Mouse (Mus musculus) NIH3T3 (cell line): ENCODE results near the gene Mrps16.
A peak's percentile ranks its signal among the peaks of the same experiment; 100 is the strongest.

Experiments used
- DNase-seq: peaks from one replicate; pipeline ENCODE4 v3.0.0-alpha.2; 2012; ENCODE audit warnings: low read depth

Mrps16 gene

DNA sequence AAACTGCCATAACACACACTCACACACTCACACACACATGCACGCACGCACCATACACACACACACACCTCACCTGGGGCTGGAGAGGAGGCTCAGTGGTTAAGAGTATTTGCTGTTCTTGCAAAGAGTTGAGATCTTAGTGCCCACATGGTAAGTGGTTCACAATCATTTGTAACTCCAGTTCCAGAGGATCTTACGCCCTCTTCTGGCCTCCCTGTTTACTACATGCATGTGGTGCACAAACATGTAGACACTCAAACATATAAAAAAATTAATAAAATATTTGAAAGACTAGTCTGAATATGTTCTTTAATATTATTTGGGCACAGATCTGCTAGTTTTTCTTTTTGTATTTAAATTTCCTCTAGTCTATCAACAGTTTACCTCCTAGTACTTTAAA, 25.2 kb downstream of the Mrps16 start:
- DNase-seq: no peak

GRCm38 (mm10) chr14:20363230-20363629, 30.2 kb downstream of the Mrps16 start:
- no peak for DNase-seq

DNA sequence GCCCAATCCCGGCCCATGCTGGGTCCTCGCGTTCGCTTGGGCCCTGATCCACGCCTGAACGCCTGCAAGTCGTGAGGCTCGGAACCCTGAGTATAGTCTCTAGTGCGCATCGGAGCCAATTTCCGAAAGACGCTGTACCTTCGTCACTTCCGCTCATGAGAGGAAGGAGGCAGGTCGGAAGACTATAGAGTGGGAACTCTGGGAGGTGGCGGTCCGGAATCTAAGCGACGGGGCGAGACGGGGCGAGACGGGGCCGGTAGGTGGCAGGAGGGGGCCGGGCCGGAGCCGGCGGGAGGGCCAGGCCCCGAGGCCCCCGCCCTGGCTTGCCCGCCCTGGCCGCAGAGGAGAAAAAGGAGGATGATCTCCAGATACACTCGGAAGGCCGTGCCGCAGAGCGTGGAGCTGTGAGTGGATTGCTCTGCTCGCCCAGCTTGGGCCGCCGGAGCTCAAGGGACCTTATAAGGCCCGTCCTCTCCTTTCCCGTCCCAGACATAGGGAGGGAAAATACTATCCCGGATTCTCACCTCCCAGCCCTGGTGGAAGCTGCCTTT, 45.4 kb downstream of the Mrps16 start, which contains the start of the genes Ecd and Fam149b:
TSS of gene Ecd (minus strand) at position 131 of the 551 bp plus-strand sequence.
TSS of gene Fam149b (plus strand) at position 172 of the 551 bp plus-strand sequence.
- peak; percentile 96 for DNase-seq

- no peak for DNase-seq
Observed at GRCm38 (mm10) chr14:20347441-20347990, 45.9 kb downstream of the Mrps16 start.

- DNase-seq: no peak
Observed at GRCm38 (mm10) chr14:20345885-20346284, 47.5 kb downstream of the Mrps16 start.

DNA sequence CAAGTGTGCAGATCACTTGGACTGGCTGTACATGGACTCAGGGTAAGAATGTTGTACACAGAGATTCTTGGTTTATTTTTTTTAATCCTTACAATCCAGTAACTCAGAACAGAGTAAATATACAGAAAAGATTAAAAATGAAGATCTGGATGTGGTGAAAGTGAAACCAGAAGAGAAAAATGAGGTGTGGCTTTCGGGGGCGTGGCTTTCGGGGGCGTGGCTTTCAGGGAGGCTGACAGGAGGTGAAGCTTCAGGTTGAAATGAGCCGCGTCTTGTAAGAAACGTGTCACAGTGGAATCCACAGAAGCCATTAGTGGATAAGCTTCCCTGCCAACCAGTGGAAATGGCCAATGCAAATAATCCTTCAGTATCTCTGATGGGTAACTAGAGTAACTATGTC, 52.6 kb downstream of the Mrps16 start:
- DNase-seq: peak; percentile 5

DNA sequence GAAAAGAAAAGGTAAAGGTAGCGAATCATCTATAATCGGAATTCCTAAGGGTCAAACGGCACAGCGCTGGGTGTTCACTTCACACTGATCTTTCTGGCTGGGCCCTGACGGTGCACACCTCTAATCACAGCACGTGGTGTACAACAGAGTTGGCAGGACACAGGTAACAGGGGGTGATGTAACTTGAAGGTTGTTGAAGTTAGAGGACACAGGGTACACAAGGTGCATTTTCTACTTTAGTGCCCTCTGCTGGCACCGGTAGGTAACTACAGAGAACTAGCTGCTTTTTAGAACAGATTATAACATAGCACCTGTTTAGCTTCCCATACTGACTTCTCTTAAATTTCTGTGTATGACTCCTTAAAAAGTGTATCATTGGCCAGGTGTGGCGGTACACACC, 53.3 kb downstream of the Mrps16 start:
- DNase-seq: peak; percentile 46

GRCm38 (mm10) chr14:20339415-20339814, 54.0 kb downstream of the Mrps16 start:
- DNase-seq: peak; percentile 5
